Mouse (Mus musculus): Measurements from ENCODE around the gene Fam217b.
A peak's percentile ranks its signal among the peaks of the same experiment; 100 is the strongest.

- 0 out of 2 replicates have a peak, but pooled peaks have one; percentile 3 for TF ChIP-seq CTCF (IDR thresholded peaks at IDR 0.05; ENCODE audit: low read depth)
- no peak for TF ChIP-seq EP300 (IDR thresholded peaks at IDR 0.05; ENCODE audit: low read depth)
Measured at GRCm38 (mm10) chr2:178407053-178407815, 7.1 kb upstream of the Fam217b start, which contains the start of gene Sycp2.

All from heart, postnatal 0 days (tissue).